Mouse (Mus musculus): ENCODE data around the gene Klhl26.

DNA sequence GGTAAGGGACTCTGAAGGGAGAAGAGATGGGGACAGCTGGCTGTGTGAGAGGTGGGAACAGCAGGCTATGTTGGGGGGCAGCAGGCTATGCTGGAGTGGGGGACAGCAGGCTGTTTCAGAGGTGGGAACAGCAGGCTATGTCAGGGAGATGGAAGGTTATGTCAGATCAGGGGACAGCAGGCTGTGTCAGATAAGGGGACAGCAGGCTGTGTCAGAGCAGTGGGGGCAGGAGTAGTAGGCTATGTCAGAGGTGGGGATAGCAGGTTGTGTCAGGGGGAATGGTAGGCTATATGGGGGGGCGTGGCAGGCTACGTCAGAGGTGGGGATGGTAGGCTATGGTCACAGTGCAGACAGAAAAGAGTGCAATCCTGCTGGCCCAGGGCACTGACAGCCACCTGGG lies 54.0 kb downstream of the Klhl26 start:
- TF ChIP-seq CTCF (conservative IDR thresholded peaks at IDR 0.05; ENCODE audit: insufficient read depth, insufficient read length, low read depth, low read length) (no peak), POLR2A (IDR thresholded peaks at IDR 0.05; ENCODE audit: low read depth, low read length) (no peak)
